In genomic region chr1:66815941-66816777, GRCm38 (mm10) we compare ENCODE assay signal across 2 mouse cellular contexts.
TF ChIP-seq lines count a peak whose summit lies in the region.

No protein-coding gene starts in this region.

TF ChIP-seq in CH12.LX, 34 proteins besides CTCF, POLR2A, EP300 and RAD21 (continued from another document):
- peak; percentile 65 for TF ChIP-seq MYC (IDR thresholded peaks at IDR 0.05; ENCODE audit: low read depth, low read length)
- 0 out of 2 replicates have a peak, but pooled peaks have one; percentile 41 for TF ChIP-seq JUND (conservative IDR thresholded peaks at IDR 0.05; ENCODE audit: low read depth, low read length)
- TF ChIP-seq E2F4 (IDR thresholded peaks at IDR 0.05; ENCODE audit: insufficient replicate concordance, low read depth, low read length) = no peak
- TF ChIP-seq HCFC1 (IDR thresholded peaks at IDR 0.05; ENCODE audit: low read depth, low read length) = no peak
- TF ChIP-seq KAT2A (IDR thresholded peaks at IDR 0.05; ENCODE audit: insufficient replicate concordance, low read length) = no peak
- no peak for TF ChIP-seq MAZ (IDR thresholded peaks at IDR 0.05; ENCODE audit: low read depth, low read length)
- no peak for TF ChIP-seq NRF1 (IDR thresholded peaks at IDR 0.05; ENCODE audit: low read depth, low read length)
- TF ChIP-seq RCOR1 (conservative IDR thresholded peaks at IDR 0.05; ENCODE audit: low read depth, low read length) = 0 out of 2 replicates have a peak, but pooled peaks have one; percentile 15
- TF ChIP-seq TBP (conservative IDR thresholded peaks at IDR 0.05; ENCODE audit: low read depth, low read length) = peak; percentile 76
- peak; percentile 43; the same call in 1 of the 2 replicates for TF ChIP-seq CHD1 (IDR thresholded peaks at IDR 0.05; ENCODE audit: low read depth, low read length)
- no peak for TF ChIP-seq ELF1 (IDR thresholded peaks at IDR 0.05; ENCODE audit: low read depth, low read length)
- no peak for TF ChIP-seq ZC3H11A (IDR thresholded peaks at IDR 0.05; ENCODE audit: low read depth, low read length)
- TF ChIP-seq ZMIZ1 (IDR thresholded peaks at IDR 0.05; ENCODE audit: low read depth, low read length) = no peak
- TF ChIP-seq MAFK (IDR thresholded peaks at IDR 0.05; ENCODE audit: insufficient replicate concordance, low read length) = 0 out of 2 replicates have a peak, but pooled peaks have one; percentile 46
- TF ChIP-seq BHLHE40 (IDR thresholded peaks at IDR 0.05; ENCODE audit: low read depth, low read length) = peak; percentile 97
- peak; percentile 10 for TF ChIP-seq SIN3A (IDR thresholded peaks at IDR 0.05; ENCODE audit: low read length)
- TF ChIP-seq ZKSCAN1 (IDR thresholded peaks at IDR 0.05; ENCODE audit: borderline replicate concordance, low read depth, low read length) = no peak
- TF ChIP-seq CHD2 (IDR thresholded peaks at IDR 0.05; ENCODE audit: low read length) = 0 out of 2 replicates have a peak, but pooled peaks have one; percentile 41
- peak; percentile 37; the same call in 1 of the 2 replicates for TF ChIP-seq IRF4 (IDR thresholded peaks at IDR 0.05; ENCODE audit: low read depth, low read length)
- TF ChIP-seq MEF2A (IDR thresholded peaks at IDR 0.05; ENCODE audit: borderline replicate concordance, low read depth, low read length) = peak; percentile 83
- peak; percentile 75 for TF ChIP-seq USF2 (conservative IDR thresholded peaks at IDR 0.05; ENCODE audit: low read depth, low read length)
- no peak; the same call in 1 of the 2 replicates for TF ChIP-seq NELFE (IDR thresholded peaks at IDR 0.05; ENCODE audit: low read depth, low read length)
- TF ChIP-seq POLR2AphosphoS2 (IDR thresholded peaks at IDR 0.05; ENCODE audit: low read depth, low read length) = no peak
- no peak for TF ChIP-seq UBTF (IDR thresholded peaks at IDR 0.05; ENCODE audit: low read depth, low read length)
- no peak for TF ChIP-seq GABPA (IDR thresholded peaks at IDR 0.05; ENCODE audit: insufficient replicate concordance, low read depth, low read length)
- peak; percentile 81 for TF ChIP-seq TCF12 (IDR thresholded peaks at IDR 0.05; ENCODE audit: low read depth, low read length)
- TF ChIP-seq MAX (IDR thresholded peaks at IDR 0.05; ENCODE audit: low read length) = peak; percentile 88
- peak; percentile 53 for TF ChIP-seq MXI1 (IDR thresholded peaks at IDR 0.05; ENCODE audit: low read depth, low read length)
- TF ChIP-seq PAX5 (IDR thresholded peaks at IDR 0.05; ENCODE audit: low read length) = no peak

TF ChIP-seq in myocyte, 11 proteins besides CTCF, POLR2A, EP300 and RAD21 (continued from another document):
- TF ChIP-seq SRF (IDR thresholded peaks at IDR 0.05; ENCODE audit: control insufficient read depth, insufficient read length, low read depth) (no peak), MAX (IDR thresholded peaks at IDR 0.05; ENCODE audit: low read depth) (no peak), USF1 (IDR thresholded peaks at IDR 0.05; ENCODE audit: low read depth) (peak; percentile 96), TCF12 (IDR thresholded peaks at IDR 0.05; ENCODE audit: insufficient read depth, poor library complexity, severe bottlenecking) (peak; percentile 80), MYOD1 (IDR thresholded peaks at IDR 0.05; ENCODE audit: control insufficient read depth in 1 of 3, insufficient read length in 2 of 3, low read depth in 2 of 3) (peak; percentile 31 to 72 (median 38)), TCF3 (IDR thresholded peaks at IDR 0.05; ENCODE audit: insufficient read length, low read depth) (no peak), REST (IDR thresholded peaks at IDR 0.05; ENCODE audit: insufficient read depth, insufficient read length) (no peak)
